Comparison of ENCODE assay signal across 9 mouse cellular contexts in the genomic region with DNA sequence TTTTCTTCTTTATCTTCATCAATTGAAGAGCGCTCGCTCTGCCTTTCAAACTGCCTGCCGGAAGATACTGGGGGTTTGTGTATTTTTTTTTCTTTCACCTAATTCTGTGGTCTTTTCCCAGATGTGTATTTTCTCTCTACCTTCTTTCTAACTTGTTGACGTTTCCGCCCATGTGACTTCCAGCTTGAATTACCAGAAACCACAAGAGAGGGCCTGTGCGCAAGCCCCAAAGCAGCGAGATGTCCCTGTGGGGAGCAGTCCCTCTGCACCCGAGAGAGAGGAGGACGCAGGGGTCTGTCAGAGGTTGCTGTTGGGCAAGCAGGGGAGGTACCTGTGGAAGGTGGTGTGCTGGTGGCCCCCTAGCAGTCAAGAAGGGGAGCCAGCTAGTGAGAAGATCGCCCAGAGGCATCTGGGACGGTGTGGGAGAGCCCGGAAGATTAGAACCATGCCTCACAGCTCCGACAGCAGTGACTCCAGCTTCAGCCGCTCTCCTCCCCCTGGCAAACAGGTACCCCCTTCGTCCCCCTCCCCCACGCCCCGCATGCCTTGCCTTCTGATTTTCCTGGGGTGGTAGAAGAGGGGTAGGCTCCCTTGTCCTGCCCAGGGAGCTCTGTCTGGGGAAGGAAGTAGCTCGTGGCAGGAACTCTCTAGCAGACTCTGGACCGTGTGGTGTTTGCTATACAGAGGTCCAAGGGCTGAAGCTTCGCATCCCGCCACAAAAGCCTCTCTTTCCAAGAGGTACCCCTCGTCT. TPM values are rescaled to one million over a fixed set of nuclear protein-coding genes. Genes with fewer than 3 reads are reported as not detected.
DNase-seq lines count a peak whose midpoint lies in the region; ATAC-seq and TF ChIP-seq lines count a peak whose summit lies in the region.
"Had no signal": no experiment of that assay in that cellular context is flagged by ENCODE, and none has a peak within 500 bp of the region (broad histone marks: within the 10 kb centered on the region; RNA-seq: fewer than 3 reads in every experiment).

A gene (plus strand): TSS at position 204 of the 751 bp plus-strand sequence.

- TF ChIP-seq EP300 in lung, postnatal 0 days (IDR thresholded peaks at IDR 0.05): no peak
- TF ChIP-seq EP300 in stomach, postnatal 0 days (optimal IDR thresholded peaks at IDR 0.05): no peak

- H3K4me2 ChIP-seq in hindbrain, embryonic 12.5 days (replicated peaks): peak within 1 kb of the TSS; percentile 9; the same call in 1 of the 2 replicates
- peak within 1 kb of the TSS; percentile 52 for H3K4me2 ChIP-seq in lung, postnatal 0 days (replicated peaks; ENCODE audit: low read depth, low read length)
- peak within 1 kb of the TSS; percentile 47 for H3K4me2 ChIP-seq in stomach, postnatal 0 days (replicated peaks; ENCODE audit: low read depth)

- H3K27me3 ChIP-seq in E14TG2a.4 (ENCODE audit: insufficient read depth, low read length): peaks cover 53% of the 10 kb centered on the region
- H3K27me3 ChIP-seq in hindbrain, embryonic 12.5 days: no peaks in the 10 kb centered on the region
- H3K27me3 ChIP-seq in lung, postnatal 0 days (replicated peaks; ENCODE audit: insufficient read depth, low read length): no peaks in the 10 kb centered on the region
- H3K27me3 ChIP-seq in stomach, postnatal 0 days (ENCODE audit: control insufficient read depth, insufficient read depth, low read length): no peaks in the 10 kb centered on the region

- no peak within 1 kb of the TSS for H3K27ac ChIP-seq in hindbrain, embryonic 12.5 days
- H3K27ac ChIP-seq in lung, postnatal 0 days (ENCODE audit: low read length): peak within 1 kb of the TSS; percentile 2
- H3K27ac ChIP-seq in stomach, postnatal 0 days (replicated peaks): no peak within 1 kb of the TSS

- H3K4me3 ChIP-seq in E14TG2a.4 (replicated peaks; ENCODE audit: low read length): 0 out of 2 replicates have a peak within 1 kb of the TSS, but pooled peaks have one; percentile 26
- no peak within 1 kb of the TSS for H3K4me3 ChIP-seq in hindbrain, embryonic 12.5 days
- peak within 1 kb of the TSS; percentile 21; the same call in 1 of the 2 replicates for H3K4me3 ChIP-seq in lung, postnatal 0 days (ENCODE audit: low read depth, low read length)
- H3K4me3 ChIP-seq in stomach, postnatal 0 days (ENCODE audit: low read depth, low read length): peak within 1 kb of the TSS; percentile 23
- H3K4me3 ChIP-seq: erythroblast, embryonic 14.5 days had no signal

- WGBS in hindbrain, embryonic 12.5 days: 48% methylated on average over 22 of the region's 22 CpGs
- 24% methylated on average over 21 of the region's 22 CpGs for WGBS in lung, postnatal 0 days
- 26% methylated on average over 22 of the region's 22 CpGs for WGBS in stomach, postnatal 0 days

- ATAC-seq in hindbrain, embryonic 12.5 days (ENCODE audit: low FRiP score): no peak
- no peak for ATAC-seq in lung, postnatal 0 days
- peak; percentile 58; the same call in 1 of the 2 replicates for ATAC-seq in stomach, postnatal 0 days (ENCODE audit: low FRiP score, low TSS enrichment)

- no peak within 1 kb of the TSS for H3K9ac ChIP-seq in hindbrain, embryonic 12.5 days
- H3K9ac ChIP-seq in lung, postnatal 0 days (replicated peaks; ENCODE audit: low read depth): peak within 1 kb of the TSS; percentile 23; the same call in 1 of the 2 replicates
- no peak within 1 kb of the TSS for H3K9ac ChIP-seq in stomach, postnatal 0 days (ENCODE audit: low read length)

- no peaks in the 10 kb centered on the region for H3K9me3 ChIP-seq in E14TG2a.4 (ENCODE audit: low read length)
- H3K9me3 ChIP-seq in hindbrain, embryonic 12.5 days (replicated peaks): no peaks in the 10 kb centered on the region
- no peaks in the 10 kb centered on the region for H3K9me3 ChIP-seq in lung, postnatal 0 days (ENCODE audit: low read length)
- no peaks in the 10 kb centered on the region for H3K9me3 ChIP-seq in stomach, postnatal 0 days (ENCODE audit: control insufficient read depth, low read length)

- peaks cover 11% of the 10 kb centered on the region for H3K4me1 ChIP-seq in E14TG2a.4 (replicated peaks; ENCODE audit: low read depth, low read length)
- H3K4me1 ChIP-seq in hindbrain, embryonic 12.5 days: no peaks in the 10 kb centered on the region; the same call in 1 of the 2 replicates
- H3K4me1 ChIP-seq in lung, postnatal 0 days (ENCODE audit: insufficient read depth, low read depth, low read length): no peaks in the 10 kb centered on the region; the same call in 1 of the 2 replicates
- H3K4me1 ChIP-seq in stomach, postnatal 0 days (replicated peaks; ENCODE audit: control insufficient read depth, insufficient read depth): no peaks in the 10 kb centered on the region

- H3K36me3 ChIP-seq in E14TG2a.4 (ENCODE audit: insufficient read depth, low read length): no peaks in the 10 kb centered on the region
- no peaks in the 10 kb centered on the region for H3K36me3 ChIP-seq in hindbrain, embryonic 12.5 days
- H3K36me3 ChIP-seq in lung, postnatal 0 days (ENCODE audit: insufficient read depth, low read length): no peaks in the 10 kb centered on the region
- no peaks in the 10 kb centered on the region for H3K36me3 ChIP-seq in stomach, postnatal 0 days (ENCODE audit: control insufficient read depth, insufficient read depth, low read length)

- TF ChIP-seq CTCF in E14TG2a.4 (conservative IDR thresholded peaks at IDR 0.05; ENCODE audit: low read length): no peak
- TF ChIP-seq CTCF in lung, postnatal 0 days (IDR thresholded peaks at IDR 0.05): no peak
- TF ChIP-seq CTCF in stomach, postnatal 0 days (IDR thresholded peaks at IDR 0.05; ENCODE audit: low read depth): no peak

- peak; percentile 92 for DNase-seq in CD4-positive helper T cell, adult 2 months (ENCODE audit: low read depth, low spot score)
- DNase-seq in lung, postnatal 0 days (ENCODE audit: low spot score): peak; percentile 44
- DNase-seq in stomach, postnatal 0 days (ENCODE audit: low spot score): peak; percentile 34
- no peak for DNase-seq in left cerebral cortex, adult 9 months (ENCODE audit: low spot score in 2 of 2)
- no peak for DNase-seq in retina, embryonic 14.5 days (ENCODE audit: low spot score)
- no peak for DNase-seq in right cerebral cortex, postnatal 14 days

RNA-seq across cellular contexts. Expression of the gene that starts here (rescaled TPM):
- polyA plus RNA-seq in hindbrain, embryonic 12.5 days (2016; fragmentation: Nextera tagmentation; extraction: Ambion mirVana): 2.3 and 2.6 TPM in 2 replicates
- 27.9 and 28.6 TPM in 2 replicates for polyA plus RNA-seq in lung, postnatal 0 days (2015; fragmentation: Nextera tagmentation; extraction: Ambion mirVana)
- polyA plus RNA-seq in stomach, postnatal 0 days (2015; fragmentation: Nextera tagmentation; extraction: Ambion mirVana): 3.1 and 3.3 TPM in 2 replicates

Comparison
In these comparisons a context has a peak if more than half of its experiments do, and no peak if none do; other contexts are left out.
1. DNase-seq: peak in CD4-positive helper T cell, adult 2 months (single experiment), lung, postnatal 0 days (single experiment) and stomach, postnatal 0 days (single experiment); none in left cerebral cortex, adult 9 months (0 of 2), retina, embryonic 14.5 days (single experiment) and right cerebral cortex, postnatal 14 days (single experiment).
2. Peak in every context shown above with its lines, with median percentiles within 50 percentile points of each other: H3K4me2 ChIP-seq.